Mouse (Mus musculus) frontal cortex, postnatal 14 days (tissue): ENCODE results near the gene Ehbp1.

Experiments used
- DNase-seq, 2 experiments: peaks; one replicate each; pipeline ENCODE4 v3.0.0; 2022; ENCODE audit warnings: low spot score in 2 of 2

Gene Ehbp1

DNA sequence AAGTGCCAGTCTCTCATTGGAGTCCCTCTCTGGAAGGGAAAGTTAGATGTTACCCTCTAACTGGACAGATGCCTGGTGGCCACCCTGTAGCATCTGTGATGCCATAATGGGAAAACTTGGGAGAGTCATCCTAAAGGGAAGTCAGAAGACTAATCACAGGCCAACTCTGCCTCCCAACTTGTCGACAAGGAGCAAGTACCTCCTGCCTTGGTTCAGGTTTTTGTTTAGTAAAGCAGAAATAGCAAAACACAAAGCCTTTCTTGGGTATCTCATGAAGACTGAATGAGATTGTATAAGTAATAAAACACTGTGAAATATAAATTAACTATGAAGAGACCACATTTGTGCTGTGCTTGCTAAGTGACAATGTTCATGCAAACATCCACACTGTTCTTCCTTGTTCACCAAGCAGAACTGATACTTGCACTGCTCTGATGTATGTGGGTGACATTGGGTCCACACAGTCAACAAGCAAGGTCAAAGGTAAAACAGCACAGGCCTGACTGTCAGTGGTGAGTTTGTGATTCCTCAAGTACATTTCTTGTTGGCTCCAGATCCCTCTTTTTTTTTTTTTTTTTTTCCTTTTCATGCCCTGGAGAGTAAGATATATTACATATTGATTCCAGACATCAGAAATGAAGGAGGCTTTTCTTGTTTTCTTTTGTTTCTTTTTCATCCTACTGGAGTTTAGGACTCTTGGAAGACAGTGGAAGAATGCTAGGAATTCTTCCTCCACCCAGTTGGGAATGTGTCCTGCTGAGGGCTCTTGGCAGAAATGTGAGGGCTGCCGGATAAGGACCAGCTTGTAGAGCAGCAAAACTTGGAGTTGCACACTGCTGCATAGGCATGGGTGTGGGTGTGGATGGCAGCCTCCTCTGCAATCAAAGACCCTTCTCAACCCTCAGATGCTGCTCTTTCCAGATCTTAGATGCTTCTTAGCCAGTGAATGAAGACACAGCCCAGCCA lies at the start of gene Ehbp1:
Ehbp1 (minus strand) TSS at position 51 of the 966 bp plus-strand sequence.
- DNase-seq = no peak

DNA sequence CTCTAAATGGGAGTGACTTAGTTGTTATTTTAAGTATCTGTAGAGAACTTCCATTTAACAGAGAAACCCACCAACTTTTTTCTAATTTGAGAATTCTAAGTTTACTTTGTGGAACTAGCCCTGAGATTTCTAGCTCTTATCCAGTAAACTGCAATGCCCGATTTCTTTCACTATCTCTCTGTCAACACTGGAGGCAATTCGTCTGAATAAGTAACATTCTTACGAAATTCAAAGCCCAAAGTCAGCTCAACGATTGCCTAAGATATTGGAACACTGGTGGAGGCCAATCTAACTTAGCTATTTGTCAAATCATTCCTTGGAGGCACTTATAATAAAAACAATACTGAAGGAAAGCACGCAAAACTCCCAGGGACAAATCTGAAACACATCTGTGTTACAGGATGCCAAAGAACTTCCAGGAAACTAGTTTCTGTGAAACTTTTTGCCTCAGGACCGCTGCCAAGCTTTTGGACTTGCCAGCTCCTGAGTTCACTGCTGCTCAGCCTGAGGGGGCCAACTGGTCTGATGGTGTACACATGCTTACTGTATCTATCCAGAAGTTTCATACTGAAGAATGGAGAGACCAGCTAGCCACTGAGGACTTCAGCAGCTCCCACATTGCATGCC lies 45.5 kb upstream of the Ehbp1 start:
- no peak for DNase-seq

DNA sequence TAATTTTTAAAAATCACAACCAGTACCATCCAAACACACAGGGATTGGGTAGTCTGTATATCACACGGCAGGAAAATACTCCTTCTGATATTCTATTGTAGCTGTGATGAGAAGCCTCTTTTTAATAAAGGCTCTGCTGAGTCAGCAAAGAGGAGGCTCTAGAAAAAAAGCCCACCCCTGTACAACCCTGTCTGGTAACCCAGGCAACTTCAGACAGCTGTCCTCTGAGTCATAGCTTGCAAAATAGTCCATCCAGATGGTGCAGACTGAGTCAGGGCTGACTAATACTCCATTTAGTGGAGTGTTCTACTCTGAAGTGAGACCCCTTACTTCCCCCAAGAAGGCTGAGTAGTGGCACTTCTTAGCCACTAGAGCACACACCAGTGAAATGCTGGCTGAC lies 41.4 kb upstream of the Ehbp1 start:
- no peak for DNase-seq

DNA sequence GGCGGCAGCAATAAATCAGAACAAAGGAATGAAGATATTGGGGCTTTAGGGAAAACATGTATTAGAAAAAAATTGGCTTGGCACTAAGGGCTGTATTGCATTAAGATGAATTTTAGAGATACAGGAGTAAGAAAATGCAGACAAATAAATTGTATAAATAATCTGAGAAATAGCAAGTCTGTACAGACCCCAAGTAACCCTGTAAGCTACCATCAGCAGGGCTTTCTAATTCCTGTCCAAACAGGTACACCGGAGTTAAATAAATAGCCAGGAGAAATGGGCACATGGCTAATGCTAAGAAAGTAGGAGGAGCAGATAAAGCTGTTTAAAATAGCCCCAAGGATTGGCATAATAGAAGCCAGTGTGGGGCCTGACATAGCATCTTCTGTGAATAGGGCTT lies 32.7 kb upstream of the Ehbp1 start:
- DNase-seq = no peak

DNA sequence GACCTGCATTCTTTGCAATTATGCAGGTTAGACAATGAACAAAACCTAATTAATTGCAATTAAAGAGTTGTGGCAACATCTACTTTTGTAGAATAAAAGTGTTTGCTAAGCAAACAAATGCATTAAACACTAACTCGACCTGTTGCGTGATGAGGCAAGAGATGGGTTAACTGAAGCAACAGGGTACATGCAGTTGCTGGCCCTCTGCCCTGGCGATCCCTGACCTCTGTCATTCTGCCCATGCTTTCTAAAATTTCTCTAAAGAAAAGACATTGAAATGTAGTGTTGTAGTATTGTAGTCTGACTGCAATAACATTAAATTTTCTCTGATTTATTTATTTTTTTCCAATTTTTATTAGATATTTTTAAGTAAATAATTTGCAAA lies 31.2 kb upstream of the Ehbp1 start:
- no peak for DNase-seq

DNA sequence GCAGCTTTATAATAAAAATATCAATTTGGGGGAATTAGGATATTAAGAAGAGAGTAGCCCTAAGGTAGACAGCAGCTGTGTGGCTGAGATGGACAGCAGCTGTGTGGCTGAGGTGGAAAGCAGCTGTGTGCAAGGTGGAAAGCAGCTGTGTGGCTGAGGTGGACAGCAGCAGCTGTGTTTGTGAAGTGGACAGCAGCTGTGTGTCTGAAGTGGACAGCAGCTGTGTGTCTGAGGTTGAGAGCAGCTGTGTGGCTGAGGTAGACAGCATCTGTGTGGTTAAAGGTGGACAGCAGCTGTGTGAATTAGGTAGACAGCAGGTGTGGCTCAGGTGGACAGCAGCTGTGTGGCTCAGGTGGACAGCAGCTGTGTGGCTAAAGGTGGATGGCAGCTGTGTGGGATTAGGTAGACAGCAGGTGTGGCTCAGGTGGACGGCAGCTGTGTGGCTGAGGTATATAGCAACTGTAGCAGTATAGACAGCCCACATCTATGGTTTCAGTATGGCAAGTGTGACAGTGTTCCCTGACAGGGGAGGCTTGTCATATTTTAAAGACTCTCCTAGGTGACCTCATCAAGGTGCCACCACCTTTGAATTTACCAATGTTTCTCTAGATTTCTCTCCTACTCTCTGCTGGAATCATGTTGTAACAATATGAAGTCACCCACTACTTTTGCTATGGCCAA lies 30.7 kb upstream of the Ehbp1 start:
- no peak for DNase-seq

DNA sequence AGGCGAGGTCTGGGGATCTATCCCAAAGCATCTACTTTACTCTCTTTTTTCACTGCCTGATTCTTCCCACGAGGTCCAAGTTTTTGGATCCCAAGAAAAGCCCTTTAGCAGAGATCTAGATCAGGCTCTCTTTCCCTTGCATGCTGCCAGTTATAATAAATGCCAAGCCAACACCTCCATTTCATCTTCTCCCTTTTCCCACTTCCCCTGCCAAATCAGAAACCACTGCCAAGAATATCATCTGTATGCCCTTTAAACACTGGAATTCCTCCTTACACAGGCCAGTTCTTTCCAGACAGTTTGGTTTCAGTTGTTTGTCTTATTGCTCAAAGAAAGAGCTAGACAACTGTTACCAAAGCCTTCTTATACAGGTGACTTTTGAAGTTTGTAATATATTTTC lies 27.7 kb upstream of the Ehbp1 start:
- no peak for DNase-seq

DNA sequence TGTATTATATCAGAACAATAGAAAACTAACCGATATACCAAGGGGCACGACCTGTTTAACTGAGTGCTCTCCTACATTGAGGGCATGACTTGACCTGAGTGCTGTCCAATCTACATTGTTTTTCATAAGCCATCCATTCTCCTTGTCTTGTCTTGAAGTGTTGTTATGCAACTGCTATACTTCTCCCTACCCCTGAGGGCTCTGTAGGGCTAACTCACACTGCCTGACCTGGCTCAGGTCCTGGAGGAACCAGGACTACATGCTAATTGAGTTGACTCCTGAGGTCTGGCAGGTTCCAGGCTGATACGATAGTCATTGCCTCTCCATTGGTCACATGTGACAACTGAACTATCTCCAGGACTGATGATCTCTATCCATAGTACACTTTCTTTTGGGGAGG lies 26.5 kb upstream of the Ehbp1 start:
- no peak for DNase-seq

DNA sequence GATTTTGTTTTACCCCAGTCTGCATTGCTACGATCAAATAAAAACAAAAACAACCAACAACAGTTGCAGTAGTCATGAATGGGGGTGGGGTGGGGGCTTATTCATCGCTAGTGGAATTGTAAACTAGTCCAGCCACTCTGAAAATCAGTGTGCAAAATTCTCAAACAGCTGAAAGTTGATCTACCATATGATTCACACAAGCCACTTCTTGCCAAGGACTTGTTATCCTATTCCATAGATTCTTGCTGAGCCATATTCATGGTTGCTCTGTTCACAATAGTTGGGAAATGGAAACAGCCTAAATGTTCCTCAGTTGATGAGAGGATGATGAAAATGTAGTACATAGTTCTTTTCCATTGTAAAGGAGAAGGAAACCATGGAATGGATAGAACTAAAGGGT lies 24.4 kb upstream of the Ehbp1 start:
- DNase-seq = no peak

DNA sequence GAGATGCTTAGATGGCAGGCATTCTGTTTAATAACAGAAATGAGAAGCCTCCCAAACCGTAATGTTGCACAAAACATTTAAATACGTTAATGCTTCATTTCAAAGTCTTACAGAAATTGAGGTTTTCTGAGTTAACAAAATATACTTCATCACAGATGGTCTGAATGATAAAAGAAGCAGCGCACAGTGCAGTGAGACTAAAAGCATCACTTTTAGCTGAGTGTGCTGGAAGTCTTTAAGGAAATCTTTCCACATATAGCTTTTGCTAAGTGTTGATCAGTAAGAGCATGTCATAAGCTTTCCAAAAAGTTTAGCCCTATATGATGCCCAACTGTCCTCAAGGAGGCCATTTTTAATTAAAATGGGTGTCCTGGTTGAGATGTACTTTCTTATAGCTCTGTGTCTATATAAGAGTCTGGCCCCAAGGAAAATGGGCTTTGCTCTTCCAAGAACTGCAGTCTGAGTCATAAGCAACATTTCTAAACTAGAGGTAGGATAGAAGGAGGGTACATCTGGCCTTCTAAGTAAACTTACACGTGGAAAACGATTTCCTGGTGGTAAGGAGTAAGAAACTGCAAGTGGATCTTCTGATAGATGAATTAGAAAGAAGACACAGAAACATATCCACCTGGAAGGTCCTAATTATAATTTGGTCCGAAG lies 12.0 kb upstream of the Ehbp1 start:
- no peak for DNase-seq

DNA sequence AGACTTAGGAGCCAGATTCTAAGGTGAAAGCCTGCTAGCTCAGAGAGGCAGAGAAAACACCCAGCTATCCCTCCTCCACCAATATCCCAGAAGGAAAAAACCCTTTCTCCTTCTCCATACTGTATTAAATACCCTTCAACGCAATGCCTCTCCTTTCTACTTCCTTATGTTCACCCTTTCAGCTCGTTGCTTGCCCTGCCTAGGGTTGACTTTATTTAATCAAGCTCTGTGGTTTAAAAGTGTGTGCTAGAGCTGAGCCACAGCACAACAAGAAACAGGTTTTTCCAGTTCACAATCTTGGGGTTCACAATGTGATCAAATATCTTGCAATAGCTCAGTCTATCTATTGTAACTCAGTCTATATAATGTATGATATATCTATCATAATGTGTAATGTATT lies 7.9 kb upstream of the Ehbp1 start:
- DNase-seq = no peak

DNA sequence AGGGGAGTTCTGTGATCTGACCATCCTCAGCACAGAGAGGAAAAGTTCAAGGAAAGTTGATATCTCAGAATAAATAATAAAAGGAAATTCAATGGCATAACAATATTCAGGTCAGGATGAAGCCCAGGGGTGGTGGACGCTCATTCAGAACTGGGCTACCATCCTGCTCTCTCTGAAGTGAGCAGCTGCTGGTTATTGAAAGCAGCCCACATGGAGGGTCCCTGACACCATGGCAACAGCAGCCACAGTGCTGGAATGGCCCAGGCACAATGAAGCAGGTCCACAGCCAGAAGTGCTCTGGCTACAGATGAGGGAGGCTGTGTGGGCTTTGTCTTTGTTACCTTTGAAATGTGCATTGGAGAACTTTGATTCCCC lies 6.4 kb upstream of the Ehbp1 start:
- peak in 1 of 2 experiments; percentile 12 for DNase-seq

DNA sequence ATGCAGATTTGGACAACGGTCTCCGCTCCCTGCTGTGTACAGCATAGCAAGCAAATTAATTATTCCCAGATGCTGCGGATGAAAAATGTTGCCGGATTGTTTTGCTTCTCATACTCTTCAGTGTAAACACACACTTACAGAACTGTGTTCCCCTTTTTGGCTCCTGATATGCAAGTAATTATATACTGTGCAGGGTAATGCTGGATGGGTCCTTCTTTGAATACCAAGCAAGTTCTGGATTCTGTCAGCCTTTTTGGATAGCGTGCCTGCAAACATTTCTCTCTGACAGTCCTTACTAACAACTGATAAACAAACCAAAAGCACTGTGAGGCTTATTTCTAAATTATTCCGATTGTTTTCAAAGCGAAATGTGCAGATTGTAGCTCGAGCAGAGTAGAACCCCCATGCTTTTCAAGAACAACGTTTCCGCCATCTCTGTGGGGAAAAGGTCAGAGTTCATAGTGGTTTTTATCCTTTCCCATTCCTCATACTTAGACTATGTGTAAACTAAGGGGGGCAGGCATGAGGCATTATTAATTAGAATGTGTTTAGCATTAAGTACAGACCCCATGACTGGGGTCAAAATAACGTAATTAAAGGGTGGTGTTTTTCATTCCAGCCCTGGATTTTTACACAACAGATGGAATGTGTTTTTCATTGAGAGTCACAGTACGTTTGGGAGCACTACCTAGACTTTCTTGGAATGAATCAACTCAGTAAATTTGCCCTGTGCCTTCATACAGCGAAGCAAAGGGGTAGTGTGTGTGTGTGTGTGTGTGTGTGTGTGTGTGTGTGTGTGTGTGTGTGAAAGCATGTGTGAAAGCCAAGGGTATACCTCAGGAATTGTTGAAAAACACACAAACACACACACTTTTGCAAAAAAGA lies 5.8 kb upstream of the Ehbp1 start:
- DNase-seq = no peak

DNA sequence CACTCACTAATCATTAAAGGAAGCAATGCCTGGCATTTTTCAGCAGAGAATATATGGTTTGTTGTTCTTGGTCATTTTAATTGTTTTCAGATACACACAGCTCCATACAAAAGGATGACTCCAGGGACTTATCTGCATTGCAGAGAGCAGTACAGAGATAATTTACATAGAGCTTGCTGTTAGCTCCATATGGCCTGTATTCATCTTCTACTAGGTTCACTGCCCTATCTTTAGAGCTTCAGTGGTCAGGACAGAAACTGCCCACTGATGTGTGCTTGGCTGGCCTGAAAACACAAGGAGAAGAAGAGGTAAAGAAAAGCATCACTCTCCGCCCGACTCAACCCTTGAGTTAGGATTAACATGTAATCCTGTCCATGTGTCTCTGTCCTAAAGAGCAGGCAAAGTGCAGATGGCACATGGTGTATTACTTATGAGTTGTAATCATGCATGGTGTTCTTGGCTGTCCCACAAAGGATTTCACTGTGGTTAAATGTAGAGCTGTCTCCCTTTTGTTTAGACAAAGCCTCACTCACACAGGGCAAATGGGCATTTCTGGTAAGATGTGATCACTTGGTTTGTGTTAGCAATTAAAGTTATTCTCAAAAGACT lies 14.7 kb downstream of the Ehbp1 start:
- no peak for DNase-seq

DNA sequence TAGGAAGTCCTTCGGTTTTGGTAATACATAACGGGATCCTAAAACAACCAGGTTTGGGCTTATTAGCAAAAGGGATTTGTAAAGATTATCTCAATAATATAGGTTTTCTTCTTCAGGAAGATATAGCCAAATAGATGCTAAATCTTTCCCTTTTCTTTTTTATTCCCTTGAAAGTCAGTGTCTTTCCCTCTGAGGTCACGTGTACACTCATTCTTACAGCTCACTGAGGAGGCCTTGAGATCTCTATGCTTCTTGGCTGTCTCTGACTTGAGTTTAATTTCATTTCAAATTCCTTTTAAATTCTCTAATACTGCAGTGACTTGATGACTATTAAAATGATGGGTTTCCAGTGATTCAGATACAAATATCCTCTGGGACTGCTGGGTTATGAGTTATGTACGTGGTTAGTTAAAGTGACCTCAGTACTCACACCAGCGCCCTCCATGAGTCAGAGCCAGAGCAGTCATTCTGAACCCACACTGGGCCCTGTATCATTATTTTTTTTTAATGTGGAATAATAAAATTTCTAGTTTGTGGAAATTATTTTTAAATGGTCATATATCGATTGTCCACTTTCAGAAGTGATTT lies 24.2 kb downstream of the Ehbp1 start:
- no peak for DNase-seq

DNA sequence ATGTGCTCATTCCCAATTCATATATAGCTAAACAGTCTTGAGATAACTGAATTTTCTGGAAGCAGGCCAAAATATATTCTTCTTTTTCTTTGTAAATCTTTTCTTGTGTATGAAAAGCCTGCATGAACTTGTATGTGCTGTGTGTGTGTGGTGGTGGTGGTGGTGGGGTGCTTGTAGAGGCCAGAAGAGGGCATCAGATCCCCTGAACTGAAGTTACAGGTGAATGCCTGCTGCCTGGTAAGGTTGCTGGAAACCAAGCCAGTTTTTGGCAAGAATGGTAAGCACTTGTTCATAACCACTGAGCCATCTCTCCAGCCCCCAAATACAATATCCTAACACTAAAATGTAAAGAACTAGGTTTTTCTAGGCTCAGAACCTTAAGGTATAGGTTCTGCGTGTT lies 26.3 kb downstream of the Ehbp1 start:
- DNase-seq = no peak

DNA sequence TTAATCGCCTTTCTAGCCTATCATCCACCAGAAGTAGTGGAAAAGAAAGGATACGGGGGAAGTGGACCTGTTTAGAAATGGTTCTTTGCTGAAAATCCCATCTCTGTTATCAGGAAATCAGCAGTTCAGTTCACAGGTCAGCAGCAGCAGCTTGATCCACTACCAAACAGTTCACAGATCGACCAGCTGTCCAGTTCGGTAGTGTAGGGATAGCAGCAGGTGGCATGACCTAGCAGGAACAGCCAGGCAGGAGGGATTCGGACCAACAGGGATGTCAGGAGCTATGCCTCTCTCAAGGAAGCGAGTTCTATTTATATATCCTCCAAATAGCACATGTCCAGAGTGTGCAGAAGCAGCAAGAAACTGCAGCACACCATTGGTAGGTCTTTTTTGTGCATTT lies 40.9 kb downstream of the Ehbp1 start:
- DNase-seq = no peak

DNA sequence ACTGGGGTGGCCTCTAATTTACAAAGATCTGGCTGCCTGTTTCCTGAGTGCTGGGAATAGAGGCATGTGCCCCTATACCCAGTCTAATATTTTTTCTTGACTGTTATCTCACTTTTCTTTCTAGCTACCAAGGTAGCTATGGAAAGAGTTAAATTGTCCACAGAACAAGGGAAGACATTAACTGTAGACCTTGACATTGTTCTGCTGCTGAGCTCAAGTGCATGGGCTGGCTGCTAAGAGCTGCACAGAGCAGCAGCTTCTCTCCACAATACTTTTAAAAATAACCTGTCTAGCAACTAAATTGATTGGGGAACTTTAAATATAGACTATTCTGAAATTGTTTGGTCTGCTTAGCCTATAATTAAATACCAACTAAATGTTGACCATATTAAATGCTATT lies 52.9 kb downstream of the Ehbp1 start:
- no peak for DNase-seq

DNA sequence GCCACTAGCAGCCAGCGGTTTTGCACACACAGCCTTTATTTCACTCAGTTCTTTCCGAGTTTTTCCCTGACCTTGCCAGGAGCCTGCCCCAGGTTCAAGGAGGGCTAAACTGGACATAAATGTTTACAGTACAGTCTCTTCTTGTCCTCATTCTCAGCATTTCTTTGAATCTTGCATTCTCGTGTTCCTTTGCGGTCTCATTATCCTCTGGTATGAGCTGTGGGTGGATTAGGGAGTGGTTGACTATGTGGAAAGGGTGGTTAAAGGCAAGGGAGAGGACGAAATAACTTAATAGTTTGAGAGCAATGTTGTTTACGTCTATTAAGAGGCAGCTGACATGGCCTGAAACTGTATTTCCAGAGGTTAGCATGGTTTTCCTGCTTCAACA lies 54.6 kb downstream of the Ehbp1 start:
- no peak for DNase-seq

DNA sequence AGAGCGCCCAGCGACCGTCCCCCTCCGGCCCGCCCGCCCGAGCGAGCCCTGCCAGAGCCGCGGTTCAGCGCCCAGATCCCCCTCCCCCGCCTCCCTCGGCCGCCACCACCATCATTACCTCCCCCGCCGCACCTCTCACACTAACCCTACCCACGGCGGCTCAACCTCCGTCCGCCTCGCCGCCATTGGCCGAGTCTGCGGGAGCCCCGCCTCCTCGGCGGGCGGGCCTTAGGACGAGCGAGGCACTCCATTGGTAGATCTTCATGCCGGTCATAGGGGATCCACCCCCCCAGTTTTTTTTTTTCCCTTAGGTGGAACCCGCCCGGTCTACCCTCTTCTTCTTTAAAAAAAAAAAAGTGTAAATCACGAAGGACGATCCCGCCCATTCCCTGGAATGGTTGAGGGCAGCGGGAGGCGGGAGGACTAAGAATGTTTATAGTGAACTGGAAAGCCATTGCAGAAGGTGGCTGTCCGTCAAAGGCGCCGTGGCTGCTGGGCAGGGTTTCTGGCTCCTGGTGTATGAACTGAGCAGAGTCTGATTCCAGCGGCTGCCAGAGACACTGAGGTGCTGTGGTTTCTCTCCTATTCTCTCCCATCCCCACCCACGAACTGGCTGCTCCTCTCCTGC lies 55.1 kb downstream of the Ehbp1 start:
- DNase-seq = peak; percentile 91 to 95
